Mouse (Mus musculus) liver, postnatal 0 days (tissue): Measurements from ENCODE around the gene Ctf2. TPM values are rescaled to one million over a fixed set of nuclear protein-coding genes. Genes with fewer than 3 reads are reported as not detected.

Experiments used
- ATAC-seq: fragments of 200-750 bp; cut with Nextera tagmentation; 2 replicates; pipeline ENCODE4 v1.8.0; 2017; ENCODE audit warnings: mild to moderate bottlenecking, moderate library complexity
- DNase-seq: peaks from one replicate; pipeline ENCODE4 v3.0.0-alpha.2; 2016
- H3K27ac ChIP-seq: fragments of 300-500 bp; sonication (generic); 2 replicates; pipeline ENCODE4 v1.5.1; 2014; ENCODE audit warnings: antibody characterized with exemption, moderate library complexity, mild to moderate bottlenecking, low read depth
- H3K27me3 ChIP-seq: fragments of 300-500 bp; sonication (generic); 2 replicates; pipeline ENCODE4 v1.6.1; 2014; ENCODE audit warnings: low read length, control low read depth, mixed read lengths; ENCODE audit not compliant: insufficient read depth
- H3K36me3 ChIP-seq: fragments of 300-500 bp; sonication (generic); replicated peaks from 2 replicates; pipeline ENCODE4 v1.6.1; 2014; ENCODE audit warnings: mild to moderate bottlenecking, control low read depth, low read length, moderate library complexity, mixed read lengths; ENCODE audit not compliant: insufficient read depth
- H3K4me1 ChIP-seq: fragments of 300-500 bp; sonication (generic); 2 replicates; pipeline ENCODE4 v1.6.1; 2014; ENCODE audit warnings: antibody characterized with exemption, mild to moderate bottlenecking, control low read depth; ENCODE audit not compliant: insufficient read depth
- H3K4me2 ChIP-seq: fragments of 300-500 bp; sonication (generic); 2 replicates; pipeline ENCODE4 v1.6.1; 2014; ENCODE audit warnings: low read depth, mild to moderate bottlenecking, low read length, moderate library complexity, mixed read lengths
- H3K4me3 ChIP-seq: fragments of 300-500 bp; sonication (generic); 2 replicates; pipeline ENCODE4 v1.5.1; 2014; ENCODE audit warnings: low read depth, low read length
- H3K9ac ChIP-seq: fragments of 300-500 bp; sonication (generic); replicated peaks from 2 replicates; pipeline ENCODE4 v1.6.1; 2014; ENCODE audit warnings: mild to moderate bottlenecking, moderate library complexity
- H3K9me3 ChIP-seq: fragments of 300-500 bp; sonication (generic); 2 replicates; pipeline ENCODE4 v1.6.1; 2016; ENCODE audit warnings: mild to moderate bottlenecking, control low read depth, low read length, mixed read lengths
- CTCF ChIP-seq: sonication (generic); IDR thresholded peaks from 2 replicates; pipeline ENCODE4 v1.5.1; 2016; ENCODE audit warnings: antibody characterized with exemption, low read depth
- EP300 ChIP-seq: IDR thresholded peaks from 2 replicates; pipeline ENCODE4 v1.6.1; 2016; ENCODE audit warnings: antibody characterized with exemption, low read depth, mild to moderate bottlenecking
- WGBS: fragments of 180-500 bp; shearing (Covaris S2); extraction: QIAGEN DNeasy Blood & Tissue Kit; methylation state at CpG from one replicate; pipeline ENCODE4 v1.1.7; 2014; ENCODE audit not compliant: insufficient replicate concordance; 5-methylcytosine and 5-hydroxymethylcytosine counted together
- polyA plus RNA-seq: library from polyadenylated mRNA; unstranded; fragments of >200 nt; fragmentation: Nextera tagmentation; extraction: Ambion mirVana; gene quantifications from 2 replicates; pipeline ENCODE4 v1.2.1, GENCODE M21; 2015

Gene Ctf2
- polyA plus RNA-seq, 1 experiment from 2014 or later, result not detected

GRCm38 (mm10) chr7:127761026-127761425, 29.1 kb upstream of the Ctf2 start:
- H3K4me2 ChIP-seq, result no peak overlapping the region
- H3K27me3 ChIP-seq, result no peaks in the 10 kb centered on the region
- ATAC-seq (peak; percentile 67), DNase-seq (peak; percentile 82)
- TF ChIP-seq CTCF, result peak; percentile 99
- TF ChIP-seq EP300, result no peak
- H3K36me3 ChIP-seq, result 0 out of 2 replicates have a peak, but pooled peaks cover 4% of the 10 kb centered on the region
- H3K4me1 ChIP-seq, result 0 out of 2 replicates have a peak, but pooled peaks cover 3% of the 10 kb centered on the region
- H3K27ac ChIP-seq, result no peak overlapping the region
- H3K9ac ChIP-seq, result no peak overlapping the region
- H3K9me3 ChIP-seq, result no peaks in the 10 kb centered on the region
- H3K4me3 ChIP-seq, result no peak overlapping the region
- 18% methylated on average over 7 of the region's 7 CpGs for WGBS

GRCm38 (mm10) chr7:127760478-127760877, 28.5 kb upstream of the Ctf2 start:
- Histone ChIP-seq H3K27ac (no peak overlapping the region), H3K9ac (no peak overlapping the region), H3K4me1 (no peaks in the 10 kb centered on the region), H3K36me3 (0 out of 2 replicates have a peak, but pooled peaks cover 4% of the 10 kb centered on the region), H3K27me3 (no peaks in the 10 kb centered on the region), H3K4me3 (no peak overlapping the region), H3K9me3 (no peaks in the 10 kb centered on the region), H3K4me2 (no peak overlapping the region)
- no peak for DNase-seq
- 85% methylated on average over 3 of the region's 3 CpGs for WGBS
- no peak for ATAC-seq
- TF ChIP-seq EP300 (no peak), CTCF (no peak)

GRCm38 (mm10) chr7:127759716-127760115, 27.8 kb upstream of the Ctf2 start:
- TF ChIP-seq CTCF (no peak), EP300 (no peak)
- Histone ChIP-seq H3K4me3 (no peak overlapping the region), H3K9me3 (no peaks in the 10 kb centered on the region), H3K4me1 (no peaks in the 10 kb centered on the region), H3K27ac (no peak overlapping the region), H3K4me2 (0 out of 2 replicates have a peak overlapping the region, but pooled peaks have one; percentile 9), H3K9ac (no peak overlapping the region), H3K36me3 (peaks cover 8% of the 10 kb centered on the region; the same call in 1 of the 2 replicates), H3K27me3 (no peaks in the 10 kb centered on the region)
- DNase-seq, result no peak
- 31% methylated on average over 6 of the region's 6 CpGs for WGBS
- no peak for ATAC-seq

- TF ChIP-seq CTCF (no peak), EP300 (no peak)
- peaks cover 21% of the 10 kb centered on the region for H3K36me3 ChIP-seq
Measured at GRCm38 (mm10) chr7:127753741-127754140, 21.8 kb upstream of the Ctf2 start.

GRCm38 (mm10) chr7:127753158-127753557, 21.2 kb upstream of the Ctf2 start:
- Histone ChIP-seq H3K4me1 (no peaks in the 10 kb centered on the region), H3K27me3 (no peaks in the 10 kb centered on the region), H3K36me3 (peaks cover 21% of the 10 kb centered on the region), H3K27ac (no peak overlapping the region), H3K9ac (no peak overlapping the region), H3K4me2 (no peak overlapping the region), H3K4me3 (no peak overlapping the region), H3K9me3 (no peaks in the 10 kb centered on the region)
- DNase-seq (no peak), ATAC-seq (no peak)
- WGBS, result 54% methylated on average over 5 of the region's 5 CpGs
- TF ChIP-seq EP300 (no peak), CTCF (no peak)

More at GRCm38 (mm10) chr7:127753741-127754140, 21.8 kb upstream of the Ctf2 start:
- no peak overlapping the region for H3K27ac ChIP-seq
- no peak for DNase-seq
- ATAC-seq, result no peak
- no peaks in the 10 kb centered on the region for H3K27me3 ChIP-seq
- H3K4me2 ChIP-seq, result no peak overlapping the region
- no peaks in the 10 kb centered on the region for H3K9me3 ChIP-seq
- no peak overlapping the region for H3K9ac ChIP-seq
- H3K4me1 ChIP-seq, result no peaks in the 10 kb centered on the region
- WGBS, result 85% methylated on average over 7 of the region's 7 CpGs
- no peak overlapping the region for H3K4me3 ChIP-seq

- 91% methylated on average over 27 of the region's 27 CpGs for WGBS
- H3K27ac ChIP-seq, result no peak overlapping the region
- no peaks in the 10 kb centered on the region for H3K27me3 ChIP-seq
- peaks cover 21% of the 10 kb centered on the region for H3K36me3 ChIP-seq
- H3K9ac ChIP-seq, result no peak overlapping the region
- no peak for TF ChIP-seq EP300
- TF ChIP-seq CTCF, result no peak
- ATAC-seq (no peak), DNase-seq (no peak)
- no peak overlapping the region for H3K4me3 ChIP-seq
- peaks cover 3% of the 10 kb centered on the region; the same call in 1 of the 2 replicates for H3K4me1 ChIP-seq
- H3K4me2 ChIP-seq, result no peak overlapping the region
- H3K9me3 ChIP-seq, result no peaks in the 10 kb centered on the region
Measured at GRCm38 (mm10) chr7:127752069-127752468, 20.1 kb upstream of the Ctf2 start.

GRCm38 (mm10) chr7:127751619-127752018, 19.7 kb upstream of the Ctf2 start:
- DNase-seq, result no peak
- no peaks in the 10 kb centered on the region for H3K9me3 ChIP-seq
- ATAC-seq, result no peak
- H3K27ac ChIP-seq, result no peak overlapping the region
- no peak overlapping the region for H3K9ac ChIP-seq
- H3K4me2 ChIP-seq, result no peak overlapping the region
- H3K36me3 ChIP-seq, result peaks cover 21% of the 10 kb centered on the region
- WGBS, result 83% methylated on average over 5 of the region's 5 CpGs
- TF ChIP-seq EP300 (no peak), CTCF (no peak)
- no peaks in the 10 kb centered on the region for H3K27me3 ChIP-seq
- no peak overlapping the region for H3K4me3 ChIP-seq
- H3K4me1 ChIP-seq, result peaks cover 7% of the 10 kb centered on the region
